Comparison of ENCODE assay signal across 8 mouse cellular contexts in genomic region chr3:32397461-32398174, GRCm38 (mm10). TPM values are rescaled to one million over a fixed set of nuclear protein-coding genes. Genes with fewer than 3 reads are reported as not detected.
A peak's percentile ranks its signal among the peaks of the same experiment; 100 is the strongest.
DNase-seq lines count a peak whose midpoint lies in the region; ATAC-seq lines count a peak whose summit lies in the region.

TSS of gene Pik3ca (plus strand) at chr3:32397671.

- peak within 1 kb of the TSS; percentile 66 for H3K4me2 ChIP-seq in hindbrain, embryonic 12.5 days (replicated peaks)

- peaks cover 30% of the 10 kb centered on the region for H3K4me1 ChIP-seq in hindbrain, embryonic 12.5 days
- peaks cover 52% of the 10 kb centered on the region for H3K4me1 ChIP-seq in megakaryocyte, embryonic 14.5 days

- peak; percentile 70 for DNase-seq in cerebellum, postnatal 14 days
- peak; percentile 14 to 45 for DNase-seq in frontal cortex, postnatal 14 days (ENCODE audit: low spot score in 2 of 2)
- DNase-seq in left cerebral cortex, adult 11 months (ENCODE audit: low spot score) = peak; percentile 41
- DNase-seq in right cerebral cortex, postnatal 14 days = peak; percentile 53
- peak; percentile 60 for DNase-seq in yolk sac, embryonic 10.5 days (ENCODE audit: low spot score)

- peak within 1 kb of the TSS; percentile 97 for H3K9ac ChIP-seq in hindbrain, embryonic 12.5 days

- H3K4me3 ChIP-seq in hindbrain, embryonic 12.5 days = peak within 1 kb of the TSS; percentile 95
- H3K4me3 ChIP-seq in megakaryocyte, embryonic 14.5 days (replicated peaks) = peak within 1 kb of the TSS; percentile 98

- no peaks in the 10 kb centered on the region for H3K27me3 ChIP-seq in hindbrain, embryonic 12.5 days
- H3K27me3 ChIP-seq in megakaryocyte, embryonic 14.5 days (replicated peaks) = no peaks in the 10 kb centered on the region

- under 1% methylated on average over 44 of the region's 65 CpGs for WGBS in hindbrain, embryonic 12.5 days

- no peaks in the 10 kb centered on the region for H3K36me3 ChIP-seq in hindbrain, embryonic 12.5 days
- no peaks in the 10 kb centered on the region for H3K36me3 ChIP-seq in megakaryocyte, embryonic 14.5 days (replicated peaks; ENCODE audit: low read length)

- H3K27ac ChIP-seq in hindbrain, embryonic 12.5 days = peak within 1 kb of the TSS; percentile 97

- peak; percentile 5 for ATAC-seq in activated CD4-positive, CD25-positive, alpha-beta regulatory T cell, adult 4 months
- ATAC-seq in hindbrain, embryonic 12.5 days (ENCODE audit: low FRiP score) = peak; percentile 80

- H3K9me3 ChIP-seq in hindbrain, embryonic 12.5 days (replicated peaks) = no peaks in the 10 kb centered on the region
- H3K9me3 ChIP-seq in megakaryocyte, embryonic 14.5 days = no peaks in the 10 kb centered on the region

RNA-seq across cellular contexts. Expression of gene Pik3ca, which starts in this region (rescaled TPM):
- 10 to 100 TPM; 16.0 to 19.0 TPM for polyA plus RNA-seq in activated CD4-positive, CD25-positive, alpha-beta regulatory T cell, adult 4 months (2017; shearing (Covaris generic))
- 12.7 and 14.2 TPM in 2 replicates for polyA plus RNA-seq in hindbrain, embryonic 12.5 days (2016; fragmentation: Nextera tagmentation; extraction: Ambion mirVana)
- polyA plus RNA-seq in megakaryocyte, embryonic 14.5 days (2012; ENCODE audit: insufficient read depth, low replicate concordance) = 0.64 and 0.81 TPM in 2 replicates

Comparison
In these comparisons a context has a peak if more than half of its experiments do, and no peak if none do; other contexts are left out.
1. Peak in every context shown above with its lines: DNase-seq, ATAC-seq, H3K4me3 ChIP-seq and H3K27ac ChIP-seq.